Mouse (Mus musculus) brain, embryonic 18.5 days (tissue): Measurements from ENCODE around the gene Atg9a.

Source experiments
- DNase-seq: peaks from one replicate; pipeline ENCODE4 v3.0.0-alpha.2; 2012; ENCODE audit warnings: low read depth, low spot score

Gene Atg9a

DNA sequence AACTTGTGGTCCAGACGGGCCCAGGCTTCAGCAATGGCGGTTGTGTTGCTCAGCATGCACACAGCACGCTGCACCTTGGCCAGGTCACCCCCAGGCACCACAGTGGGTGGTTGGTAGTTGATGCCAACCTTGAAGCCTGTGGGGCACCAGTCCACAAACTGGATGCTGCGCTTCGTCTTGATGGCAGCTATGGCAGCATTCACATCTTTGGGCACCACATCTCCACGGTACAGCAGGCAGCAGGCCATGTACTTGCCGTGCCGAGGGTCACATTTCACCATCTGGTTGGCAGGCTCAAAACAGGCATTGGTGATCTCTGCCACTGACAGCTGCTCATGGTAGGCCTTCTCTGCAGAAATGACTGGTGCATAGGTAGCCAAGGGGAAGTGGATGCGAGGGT is 23.8 kb upstream of the Atg9a start:
- no peak for DNase-seq

DNA sequence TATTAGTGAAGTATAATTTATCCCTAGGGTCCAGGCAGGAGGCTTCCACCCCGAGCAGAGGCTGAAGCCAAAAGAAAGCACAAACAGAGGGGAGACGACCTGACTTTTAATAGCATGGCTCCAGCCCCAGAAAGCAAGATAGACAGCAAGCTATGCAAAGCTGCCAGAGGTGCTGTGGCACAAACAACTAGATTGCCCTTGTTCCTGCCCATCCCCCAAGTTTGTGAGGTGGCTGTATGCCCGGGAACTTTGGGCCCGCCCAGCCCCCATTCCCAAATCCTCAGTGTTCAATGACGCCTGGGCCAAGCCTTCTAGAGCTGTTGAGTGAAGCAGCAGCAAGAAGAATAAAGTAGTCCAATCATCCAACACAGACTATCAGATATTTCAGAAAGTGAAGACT is 22.9 kb upstream of the Atg9a start:
- DNase-seq = no peak

DNA sequence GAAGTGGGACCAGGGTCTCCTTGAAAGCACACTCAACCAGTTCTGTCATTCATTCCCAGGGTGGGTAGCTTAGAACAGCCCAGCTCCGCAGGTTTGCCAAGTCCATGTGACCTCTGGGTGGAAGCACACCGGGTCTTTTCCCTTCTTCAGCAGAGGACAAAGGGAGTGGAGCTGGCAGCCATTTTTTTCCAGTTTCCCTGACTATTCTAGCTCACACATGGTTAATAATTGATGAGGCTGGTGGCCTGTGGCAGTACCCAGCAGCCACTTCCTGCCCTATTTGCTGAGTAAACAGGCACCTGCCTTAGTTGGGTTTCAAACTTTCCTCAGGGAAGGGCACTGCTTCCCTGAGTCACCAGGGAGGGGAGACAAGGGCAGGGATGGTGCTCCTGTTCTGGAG is 22.4 kb upstream of the Atg9a start:
- no peak for DNase-seq

DNA sequence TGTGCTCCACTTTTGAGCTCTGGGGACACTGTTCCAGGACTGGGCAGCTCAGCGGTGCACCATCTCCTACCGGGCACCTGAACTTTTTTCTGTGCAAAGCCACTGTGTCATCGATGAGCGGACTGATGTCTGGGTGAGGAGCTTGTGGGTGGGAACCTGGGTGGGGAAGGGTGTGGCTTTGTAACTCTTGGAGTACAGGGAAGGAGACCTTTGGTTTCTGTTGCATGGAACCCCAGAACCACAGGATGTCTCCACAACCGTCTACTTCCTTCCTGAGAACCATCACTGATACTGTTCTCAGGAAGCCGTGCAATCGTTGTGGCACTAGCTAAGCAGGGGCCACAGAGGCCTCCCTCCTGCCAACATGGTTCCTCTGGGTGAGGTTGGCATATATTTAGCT is 21.1 kb upstream of the Atg9a start:
- no peak for DNase-seq

DNA sequence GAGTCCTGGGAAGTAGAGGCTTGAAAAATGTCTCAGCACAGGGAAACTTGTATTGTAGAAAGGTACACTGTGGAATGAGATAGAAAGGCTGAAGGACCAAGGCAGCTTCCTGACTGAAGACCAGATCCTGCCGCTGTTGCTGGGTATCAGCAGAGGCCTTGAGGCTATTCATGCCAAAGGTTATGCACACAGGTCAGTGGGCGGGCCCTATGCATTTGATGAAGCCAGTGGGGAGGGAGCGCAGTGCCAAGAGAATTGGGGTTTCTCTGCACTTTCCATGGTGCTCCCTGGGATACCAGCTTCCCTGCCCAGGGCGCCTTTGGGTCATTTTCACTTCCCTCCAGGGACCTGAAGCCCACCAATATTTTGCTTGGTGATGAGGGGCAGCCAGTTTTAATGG is 20.5 kb upstream of the Atg9a start:
- DNase-seq = no peak

DNA sequence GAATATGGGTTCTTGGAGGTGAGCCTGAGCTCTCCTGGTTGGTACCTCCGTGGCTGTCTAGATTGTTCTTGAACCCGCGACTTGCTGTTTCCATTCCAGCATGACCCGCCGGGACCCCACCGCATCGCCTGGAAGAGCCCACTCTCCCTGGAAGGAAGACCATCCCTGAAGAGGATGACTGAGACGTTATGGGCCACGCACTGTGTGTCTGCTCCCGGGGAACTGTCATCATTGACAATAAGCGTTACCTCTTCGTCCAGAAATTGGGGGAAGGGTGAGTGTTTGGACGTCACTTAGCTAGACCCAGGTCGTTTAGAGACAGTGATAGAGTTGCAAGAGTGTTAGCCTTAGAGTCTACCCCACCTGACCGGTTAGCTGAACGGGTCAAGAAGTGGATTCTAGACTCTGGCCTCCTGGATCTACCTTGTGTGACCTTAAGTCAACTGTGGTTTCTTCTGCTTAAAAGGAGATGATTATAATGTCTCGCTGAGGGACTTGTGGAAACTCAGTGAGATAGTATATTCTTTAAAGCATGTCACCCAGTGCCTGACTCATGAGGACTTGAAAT is 19.2 kb upstream of the Atg9a start:
- no peak for DNase-seq

DNA sequence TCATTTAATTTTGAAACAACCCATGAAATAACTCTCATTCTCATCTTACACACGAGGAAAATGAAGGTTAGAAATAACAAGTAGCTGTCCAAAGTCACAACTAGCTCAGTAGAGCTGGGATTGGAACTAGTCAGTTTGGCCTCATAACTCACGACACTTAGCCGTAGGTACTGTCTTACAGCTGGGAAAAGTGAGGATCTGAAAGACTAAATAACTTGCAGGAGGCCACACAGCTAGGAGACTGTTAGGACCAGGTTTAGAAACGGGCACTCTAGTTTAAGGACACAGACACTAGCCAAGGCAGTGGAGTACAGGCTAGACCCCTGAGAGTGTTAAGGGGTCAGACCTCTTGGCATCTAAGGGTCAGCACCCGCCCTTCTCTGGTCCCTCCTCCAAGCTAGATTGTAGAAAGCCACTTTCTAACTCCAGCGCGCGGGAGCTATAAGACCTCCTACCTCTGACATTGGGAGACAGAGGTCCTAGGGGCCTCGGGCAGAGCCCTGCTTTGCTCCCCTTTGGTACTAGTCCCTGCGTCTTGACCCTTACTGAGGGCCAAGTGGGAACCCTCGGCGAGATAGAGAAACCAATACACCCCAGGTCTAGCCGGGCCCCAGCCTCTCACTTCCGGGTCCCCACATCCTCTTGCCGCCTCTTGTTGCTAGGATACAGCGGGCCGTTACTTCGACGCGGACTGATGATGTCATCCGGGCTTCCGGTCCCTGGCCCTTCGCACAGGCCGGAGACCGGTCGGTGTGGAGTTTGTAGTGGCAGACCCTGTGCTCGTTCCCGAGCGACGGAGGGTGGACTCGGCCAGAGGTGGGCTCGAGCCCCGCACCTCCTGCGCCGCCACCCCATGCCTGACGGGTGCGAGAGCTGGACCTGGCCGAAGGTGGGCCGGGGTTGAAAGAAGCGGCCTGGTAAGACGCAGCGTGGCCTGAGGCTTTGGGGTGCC is 18.4 kb upstream of the Atg9a start, which contains the start of the genes Glb1l and Stk16:
Gene Glb1l (minus strand): TSS at position 678 of the 952 bp plus-strand sequence.
Gene Stk16 (plus strand): TSS at position 703 of the 952 bp plus-strand sequence.
- peak; percentile 91 for DNase-seq

DNA sequence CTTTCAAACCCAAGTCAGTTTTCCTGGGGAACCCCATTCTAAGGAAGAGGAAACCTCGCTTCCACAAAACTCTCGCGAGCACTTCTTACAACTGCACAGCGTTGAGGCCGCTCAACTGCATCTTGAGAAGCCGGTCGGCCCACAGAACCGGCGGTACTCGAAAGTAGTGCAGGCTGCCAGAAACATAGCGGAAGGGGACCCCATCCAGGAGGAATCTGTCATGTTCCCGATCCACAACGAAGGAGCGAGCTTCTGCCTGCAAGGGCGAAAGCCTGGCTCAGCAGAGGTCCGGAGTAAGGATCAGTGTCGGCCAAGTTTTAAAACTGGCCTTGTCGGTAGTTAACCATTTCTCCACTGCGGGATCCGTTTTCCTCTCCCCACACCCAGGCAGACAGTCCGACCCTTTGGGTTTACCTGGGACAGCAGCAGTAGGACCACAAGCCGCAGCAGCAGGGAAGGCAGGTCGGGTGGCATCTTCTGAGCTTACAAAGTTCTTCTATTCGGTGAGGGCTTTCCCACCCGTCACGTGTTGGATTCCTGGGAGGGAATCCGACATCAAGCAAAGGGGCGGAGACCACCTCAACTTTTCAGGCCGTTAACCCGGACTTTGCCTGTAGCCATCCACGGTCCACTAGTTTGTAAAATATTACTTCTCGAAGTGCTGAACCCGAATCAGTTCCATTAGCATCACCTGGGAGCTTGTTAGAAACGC is 17.1 kb upstream of the Atg9a start:
- DNase-seq = no peak

DNA sequence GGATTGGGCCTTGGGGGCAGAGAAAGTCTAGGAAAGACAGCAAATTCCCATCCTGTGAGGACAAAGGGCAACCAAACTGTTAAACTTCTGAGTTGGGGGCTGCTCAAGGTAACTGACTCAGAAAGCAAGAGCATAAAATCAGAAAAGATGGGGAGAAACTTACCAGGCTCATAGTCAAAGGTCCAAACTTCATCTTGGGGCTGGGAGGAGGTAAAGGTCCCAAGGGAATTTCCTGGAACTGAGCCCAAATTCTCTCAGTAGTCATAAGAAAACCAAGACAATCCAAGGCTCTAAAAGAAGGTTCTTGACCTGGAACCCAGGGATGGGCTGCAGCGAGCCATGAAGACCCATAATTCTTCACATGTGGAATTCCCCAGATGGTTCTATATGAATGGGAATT is 9.2 kb upstream of the Atg9a start:
- no peak for DNase-seq

DNA sequence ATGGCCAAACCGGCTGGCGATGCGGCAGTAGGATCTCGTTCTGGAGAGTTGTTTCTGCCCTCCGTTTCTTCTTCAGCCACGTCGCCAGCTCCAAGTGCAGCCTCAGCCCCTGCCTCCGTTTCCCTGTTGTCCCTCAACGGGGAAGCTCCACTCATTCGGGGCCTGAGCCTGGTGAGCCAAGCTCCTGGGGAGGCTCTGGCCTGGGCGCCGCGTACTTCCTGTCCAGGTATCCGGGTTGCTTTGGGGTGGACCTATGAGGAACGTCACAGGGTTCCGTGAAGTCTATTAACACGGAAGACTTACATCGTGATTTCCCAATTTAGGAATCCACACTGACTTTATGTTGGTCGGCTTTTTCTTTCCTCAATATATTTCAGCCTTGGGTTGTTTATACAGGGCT is 456 bp upstream of the Atg9a start:
- DNase-seq = no peak

DNA sequence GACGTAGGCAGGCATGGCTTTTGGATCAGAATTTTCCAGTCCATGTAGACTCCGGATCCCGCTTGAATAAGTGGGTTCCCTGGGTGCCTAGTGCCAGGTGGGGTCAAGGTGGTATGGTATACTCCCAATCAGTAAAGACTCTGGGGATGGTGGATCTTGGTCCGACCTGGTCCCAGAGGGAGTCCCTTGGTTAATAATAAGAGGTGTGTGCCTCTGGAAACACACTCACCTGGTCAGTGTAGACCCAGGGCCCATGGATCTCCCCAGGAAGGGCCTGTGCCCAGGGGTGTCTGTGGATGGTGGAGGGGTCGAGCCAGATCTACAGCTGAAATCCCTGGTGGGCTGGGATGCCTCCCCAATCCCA is 756 bp downstream of the Atg9a start:
- DNase-seq = no peak

DNA sequence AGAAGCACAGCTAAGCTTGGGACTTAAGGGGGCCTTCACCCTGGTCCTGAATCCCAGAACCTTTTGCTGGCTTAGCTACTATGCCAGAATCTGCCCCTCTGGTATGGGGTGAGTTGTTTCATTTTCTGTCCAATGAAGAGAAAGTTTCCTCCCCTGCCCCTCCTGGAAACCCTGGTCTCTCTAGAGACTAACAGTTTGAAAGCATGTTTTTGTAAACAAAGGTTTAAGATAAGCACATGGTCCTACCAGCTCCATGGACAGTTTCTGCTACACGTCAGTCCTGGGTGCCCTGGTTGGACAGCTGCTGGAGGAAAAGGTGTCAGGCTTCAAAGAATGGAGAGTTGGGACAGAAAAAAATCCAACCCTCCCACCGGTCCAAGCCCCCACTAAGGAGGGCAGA is 1.4 kb downstream of the Atg9a start:
- DNase-seq = no peak

DNA sequence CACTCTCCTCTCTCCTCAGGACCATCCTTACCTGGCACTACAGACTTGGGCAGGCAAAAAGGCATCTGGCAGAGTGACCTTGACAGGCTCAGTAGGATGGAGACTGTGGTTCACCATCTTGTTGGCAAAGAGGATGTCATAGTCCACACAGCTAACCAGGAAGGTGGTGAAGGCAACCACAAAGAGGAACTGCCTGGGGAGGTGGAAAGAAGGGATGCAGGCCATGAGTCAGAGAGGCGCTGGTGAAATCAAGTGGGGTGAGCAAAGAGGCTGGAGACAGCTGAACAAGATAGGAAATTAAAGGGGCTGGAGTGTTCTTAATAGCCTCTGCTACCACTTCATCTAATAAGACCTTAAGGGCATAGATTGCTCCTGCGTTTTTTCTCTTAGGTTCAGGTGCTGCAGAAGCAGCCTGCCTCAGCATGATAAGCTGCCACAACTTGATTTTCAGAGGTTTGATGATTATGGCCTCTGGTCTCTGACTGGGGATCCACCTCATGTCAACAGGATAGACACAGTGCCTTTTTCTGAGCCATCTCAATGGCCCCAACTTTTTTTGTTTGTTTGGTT is 4.0 kb downstream of the Atg9a start:
- no peak for DNase-seq

DNA sequence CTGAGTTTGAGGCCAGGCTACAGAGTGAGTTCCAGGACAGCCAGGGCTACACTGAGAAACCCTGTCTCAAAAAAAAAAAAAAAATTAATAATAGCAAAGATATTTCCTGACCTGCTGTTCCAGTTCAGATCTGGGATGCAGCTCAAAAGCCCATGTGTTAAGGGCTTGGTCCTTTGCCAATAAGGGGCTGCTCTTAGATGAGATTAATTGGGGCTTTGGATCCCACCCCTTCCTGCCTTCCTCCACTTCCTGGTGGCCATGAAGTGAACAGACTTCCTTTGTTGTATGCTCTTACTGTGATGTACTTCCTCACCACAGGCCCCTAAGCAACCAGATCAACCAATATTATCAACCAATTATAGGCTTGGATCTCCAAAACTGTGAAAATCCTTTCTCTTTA is 4.9 kb downstream of the Atg9a start:
- no peak for DNase-seq

DNA sequence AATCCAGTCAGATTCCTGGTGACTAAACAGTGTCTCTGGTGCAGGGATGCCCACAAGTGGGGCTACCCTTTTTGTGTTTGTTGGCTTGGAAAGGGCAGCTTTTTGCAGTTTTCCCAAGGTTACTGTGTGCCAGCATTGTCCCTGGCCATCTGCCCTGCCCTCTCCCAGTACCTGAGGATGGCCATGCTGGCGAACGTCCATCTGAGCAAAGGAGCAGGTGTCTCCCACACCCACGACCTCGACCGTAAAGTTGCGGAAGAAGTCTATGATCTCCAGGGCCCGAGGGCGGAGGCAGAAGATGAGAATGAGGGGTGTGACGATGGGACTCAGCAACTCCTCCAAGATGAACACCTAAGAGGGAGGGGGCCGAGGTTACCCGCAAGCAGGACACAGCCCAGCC is 6.5 kb downstream of the Atg9a start:
- no peak for DNase-seq

DNA sequence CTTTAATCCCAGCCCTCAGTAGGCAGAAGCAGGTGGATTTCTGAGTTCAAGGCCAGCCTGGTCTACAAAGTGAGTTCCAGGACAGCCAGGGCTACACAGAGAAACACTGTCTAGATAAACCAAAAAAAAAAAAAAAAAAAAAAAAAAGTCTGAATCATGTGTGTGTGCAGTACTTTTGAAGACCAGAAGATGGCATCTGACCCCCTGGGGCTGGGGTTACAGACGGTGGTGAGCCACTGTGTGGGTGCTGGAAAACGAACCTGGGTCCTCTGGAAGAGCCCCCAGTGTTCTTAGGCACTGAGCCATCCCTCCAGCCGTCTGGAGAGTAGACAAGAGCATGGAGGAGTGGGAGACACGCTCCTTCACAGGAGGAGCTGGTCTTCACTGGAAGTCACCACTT is 9.8 kb downstream of the Atg9a start:
- no peak for DNase-seq

DNA sequence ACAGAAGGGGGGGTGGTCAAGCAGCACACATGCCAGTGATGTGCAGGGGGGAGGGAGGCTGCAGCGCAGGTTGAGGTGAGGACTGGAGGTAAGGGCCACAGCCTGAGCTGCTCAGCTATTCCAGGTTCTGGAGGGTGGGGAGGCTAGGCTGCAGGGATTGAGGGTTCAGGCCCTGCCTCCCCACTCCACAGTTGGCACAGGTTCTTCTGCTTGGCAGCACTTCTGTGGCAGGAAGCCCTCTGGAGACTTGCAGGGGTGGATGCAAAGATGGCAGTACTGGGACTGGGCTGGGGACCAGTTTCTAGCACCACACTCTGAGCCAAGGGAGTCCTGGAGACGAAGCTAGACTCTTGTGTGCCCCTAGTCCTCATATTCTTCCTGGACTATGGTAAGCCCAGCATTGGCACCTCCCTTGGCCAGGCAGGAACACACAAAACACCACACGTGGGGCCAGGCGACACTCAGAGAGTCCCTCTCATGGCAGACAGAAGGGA is 10.6 kb downstream of the Atg9a start:
- no peak for DNase-seq

DNA sequence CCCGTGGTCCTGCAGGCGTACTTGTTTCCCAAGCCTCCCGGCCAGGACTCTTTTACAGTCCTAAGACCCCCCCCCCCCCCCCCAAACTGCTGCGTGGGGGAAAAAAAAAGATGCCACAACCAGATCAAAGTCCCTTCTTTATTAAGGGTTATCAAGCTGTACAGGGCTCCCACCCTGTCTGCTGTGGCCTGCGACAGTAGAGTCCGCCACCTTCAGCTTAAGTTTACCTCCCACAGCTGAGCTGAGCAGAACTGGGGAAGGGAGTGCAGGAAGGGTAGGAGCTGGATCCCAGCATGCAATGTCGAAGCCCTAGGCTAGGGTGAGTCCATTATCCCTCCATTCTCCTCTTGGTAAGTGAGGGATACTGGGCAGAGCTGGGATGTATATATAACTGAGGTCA is 11.3 kb downstream of the Atg9a start:
- no peak for DNase-seq

DNA sequence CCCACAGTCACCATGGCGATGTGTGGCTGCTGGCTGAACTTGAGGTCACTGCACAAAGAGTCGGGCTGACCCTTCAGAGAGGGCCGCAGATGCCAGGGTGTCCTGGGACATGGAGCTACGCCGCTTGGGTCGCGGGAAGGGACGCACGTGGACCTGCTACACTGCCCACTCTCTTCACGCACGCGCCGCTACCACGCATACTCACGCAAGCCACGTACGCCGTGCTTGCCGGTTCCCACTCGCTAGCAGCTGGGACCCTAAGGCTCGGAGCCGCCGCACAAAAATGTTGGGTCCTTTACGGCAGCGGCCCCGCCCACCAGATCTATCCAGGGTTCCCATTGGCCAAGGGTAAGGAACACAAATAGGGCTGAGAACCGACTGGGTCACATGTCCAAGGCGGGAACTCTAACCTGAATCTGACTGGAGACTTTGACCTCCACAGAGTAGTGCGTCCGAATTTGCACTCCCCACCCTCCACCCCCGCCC is 11.8 kb downstream of the Atg9a start, which contains the start of gene Abcb6:
Gene Abcb6 (minus strand): TSS at position 288 of the 486 bp plus-strand sequence.
- DNase-seq = peak; percentile 86

DNA sequence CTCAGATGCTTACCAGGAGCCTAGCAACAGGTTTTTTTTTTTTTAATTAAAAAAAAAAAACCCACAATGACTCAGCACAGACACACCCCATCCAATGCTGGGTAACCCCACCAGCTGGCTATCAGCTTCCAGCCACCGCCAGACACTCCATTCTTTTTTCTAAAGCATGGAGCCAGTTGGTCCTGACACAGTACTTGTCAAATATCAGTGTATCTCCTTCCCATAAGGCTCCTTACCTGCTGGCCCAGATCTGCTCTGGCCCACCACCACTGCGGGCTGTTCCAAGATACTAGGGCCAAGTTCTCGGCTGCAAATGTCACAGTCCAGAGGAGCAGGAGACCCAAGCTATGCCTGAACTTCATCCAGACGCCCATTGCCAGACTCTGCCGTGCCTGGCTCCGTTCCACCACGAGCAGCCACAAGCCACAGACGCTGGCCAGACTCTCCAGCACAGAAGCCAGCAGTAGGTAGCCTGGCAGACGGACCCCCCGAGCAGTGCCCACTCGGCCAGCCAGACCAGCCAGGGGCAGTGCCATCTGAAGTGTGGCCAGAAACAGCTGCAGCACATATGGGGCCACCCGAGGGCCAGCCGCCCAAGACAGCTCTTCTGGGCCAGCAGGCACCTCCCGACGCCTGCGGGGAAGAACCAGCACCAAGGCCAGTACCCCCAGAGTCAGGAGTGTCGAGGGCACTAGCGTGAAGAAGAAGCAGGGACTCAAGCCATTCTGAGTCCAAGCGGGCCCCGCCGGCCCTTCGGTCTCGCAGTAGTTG is 12.5 kb downstream of the Atg9a start:
- no peak for DNase-seq
